Mouse (Mus musculus): ENCODE results near the gene Nsmce3.

DNA sequence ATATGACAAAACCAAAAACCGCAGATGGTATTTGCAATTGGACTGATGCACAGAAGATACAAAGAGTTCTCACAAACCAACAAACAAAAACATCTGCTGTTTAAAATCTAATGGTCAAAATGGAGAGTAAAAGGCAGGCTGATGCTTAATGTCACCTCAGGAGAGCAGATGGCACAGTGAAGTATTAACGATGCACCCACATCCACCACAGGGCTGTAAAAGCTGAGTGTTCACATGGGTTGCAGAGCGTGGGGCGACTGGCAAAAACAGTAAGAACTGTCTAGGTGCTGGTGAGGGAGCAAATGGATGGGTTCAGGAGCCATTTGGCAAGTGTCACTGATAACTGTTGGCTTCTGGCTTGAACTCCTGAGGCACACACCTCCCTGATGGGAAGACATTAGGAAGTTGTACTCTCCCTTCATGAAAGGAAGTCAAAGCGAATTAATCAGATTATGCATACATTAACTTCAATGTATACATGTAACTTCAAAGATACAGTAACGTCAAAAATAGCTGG lies 3.2 kb downstream of the Nsmce3 start:
- no peak for TF ChIP-seq CTCF (IDR thresholded peaks at IDR 0.05; ENCODE audit: extremely low read depth, insufficient read depth, insufficient read length, insufficient replicate concordance)
- no peak for TF ChIP-seq POLR2A (IDR thresholded peaks at IDR 0.05; ENCODE audit: low read depth, low read length)
